In genomic region chr12:70825651-70826317, GRCm38 (mm10) we compare ENCODE assay signal across 7 mouse cellular contexts. TPM values are rescaled to one million over a fixed set of nuclear protein-coding genes. Genes with fewer than 3 reads are reported as not detected.
A peak's percentile ranks its signal among the peaks of the same experiment; 100 is the strongest.
DNase-seq lines count a peak whose midpoint lies in the region; ATAC-seq and TF ChIP-seq lines count a peak whose summit lies in the region.

No protein-coding gene starts in this region.

- no peak for TF ChIP-seq EP300 in lung, postnatal 0 days (IDR thresholded peaks at IDR 0.05)

- H3K9ac ChIP-seq in forebrain, postnatal 0 days: peak overlapping the region; percentile 81
- H3K9ac ChIP-seq in kidney, embryonic 16.5 days (replicated peaks; ENCODE audit: low read length): peak overlapping the region; percentile 92
- H3K9ac ChIP-seq in lung, postnatal 0 days (replicated peaks; ENCODE audit: low read depth): peak overlapping the region; percentile 96
- peak overlapping the region; percentile 81 for H3K9ac ChIP-seq in stomach, embryonic 14.5 days (replicated peaks; ENCODE audit: low read depth, low read length)

- peak overlapping the region; percentile 80 for H3K4me3 ChIP-seq in brown adipose tissue, adult 24 weeks (ENCODE audit: insufficient read depth, low read depth, low read length)
- H3K4me3 ChIP-seq in forebrain, postnatal 0 days (ENCODE audit: low read depth, low read length): peak overlapping the region; percentile 79
- peak overlapping the region; percentile 74 for H3K4me3 ChIP-seq in kidney, embryonic 16.5 days (ENCODE audit: low read length)
- H3K4me3 ChIP-seq in lung, postnatal 0 days (ENCODE audit: low read depth, low read length): peak overlapping the region; percentile 94
- peak overlapping the region; percentile 80 for H3K4me3 ChIP-seq in stomach, embryonic 14.5 days (ENCODE audit: low read depth, low read length)

- H3K4me2 ChIP-seq in forebrain, postnatal 0 days (ENCODE audit: low read depth): peak overlapping the region; percentile 76
- peak overlapping the region; percentile 75 for H3K4me2 ChIP-seq in kidney, embryonic 16.5 days (replicated peaks; ENCODE audit: low read depth, low read length)
- peak overlapping the region; percentile 78 for H3K4me2 ChIP-seq in lung, postnatal 0 days (replicated peaks; ENCODE audit: low read depth, low read length)
- H3K4me2 ChIP-seq in stomach, embryonic 14.5 days (replicated peaks; ENCODE audit: low read depth, low read length): peak overlapping the region; percentile 73

- DNase-seq in urinary bladder, adult 18-20 months (ENCODE audit: low spot score in 2 of 2): peak; percentile 49 to 65
- DNase-seq in urinary bladder, postnatal 4 days (ENCODE audit: low spot score in 2 of 2): no peak
- no peak for DNase-seq in forebrain, postnatal 0 days
- peak; percentile 65 for DNase-seq in lung, postnatal 0 days (ENCODE audit: low spot score)

- no peaks in the 10 kb centered on the region for H3K36me3 ChIP-seq in forebrain, postnatal 0 days (ENCODE audit: insufficient read depth)
- H3K36me3 ChIP-seq in kidney, embryonic 16.5 days (ENCODE audit: insufficient read depth, low read length): no peaks in the 10 kb centered on the region
- H3K36me3 ChIP-seq in lung, postnatal 0 days (ENCODE audit: insufficient read depth, low read length): no peaks in the 10 kb centered on the region
- no peaks in the 10 kb centered on the region for H3K36me3 ChIP-seq in stomach, embryonic 14.5 days (ENCODE audit: control insufficient read depth, insufficient read depth, low read length)

- under 1% methylated on average over 55 of the region's 55 CpGs for WGBS in forebrain, postnatal 0 days
- under 1% methylated on average over 55 of the region's 55 CpGs for WGBS in kidney, embryonic 16.5 days
- WGBS in lung, postnatal 0 days: under 1% methylated on average over 54 of the region's 55 CpGs
- under 1% methylated on average over 55 of the region's 55 CpGs for WGBS in stomach, embryonic 14.5 days

- H3K27me3 ChIP-seq in forebrain, postnatal 0 days (ENCODE audit: insufficient read depth, low read length): no peaks in the 10 kb centered on the region
- H3K27me3 ChIP-seq in kidney, embryonic 16.5 days (ENCODE audit: insufficient read depth, low read length): no peaks in the 10 kb centered on the region
- no peaks in the 10 kb centered on the region for H3K27me3 ChIP-seq in lung, postnatal 0 days (replicated peaks; ENCODE audit: insufficient read depth, low read length)
- H3K27me3 ChIP-seq in stomach, embryonic 14.5 days (ENCODE audit: control insufficient read depth, insufficient read depth, low read length): no peaks in the 10 kb centered on the region

- H3K9me3 ChIP-seq in forebrain, postnatal 0 days (ENCODE audit: low read length): no peaks in the 10 kb centered on the region
- H3K9me3 ChIP-seq in kidney, embryonic 16.5 days (ENCODE audit: low read length): no peaks in the 10 kb centered on the region
- no peaks in the 10 kb centered on the region for H3K9me3 ChIP-seq in lung, postnatal 0 days (ENCODE audit: low read length)
- H3K9me3 ChIP-seq in stomach, embryonic 14.5 days (ENCODE audit: control insufficient read depth, low read depth, low read length): no peaks in the 10 kb centered on the region

- no peak; the same call in 1 of the 2 replicates for TF ChIP-seq CTCF in forebrain, postnatal 0 days (IDR thresholded peaks at IDR 0.05; ENCODE audit: low read depth)
- TF ChIP-seq CTCF in lung, postnatal 0 days (IDR thresholded peaks at IDR 0.05): no peak

- peak overlapping the region; percentile 49 for H3K27ac ChIP-seq in brown adipose tissue, adult 24 weeks (replicated peaks; ENCODE audit: low read depth, low read length)
- peak overlapping the region; percentile 94 for H3K27ac ChIP-seq in forebrain, postnatal 0 days (ENCODE audit: low read depth, low read length)
- peak overlapping the region; percentile 98 for H3K27ac ChIP-seq in kidney, embryonic 16.5 days (ENCODE audit: low read length)
- H3K27ac ChIP-seq in lung, postnatal 0 days (ENCODE audit: low read length): peak overlapping the region; percentile 98
- H3K27ac ChIP-seq in stomach, embryonic 14.5 days (ENCODE audit: low read length): peak overlapping the region; percentile 99

- ATAC-seq in forebrain, postnatal 0 days: peak; percentile 57
- ATAC-seq in kidney, embryonic 16.5 days (ENCODE audit: low FRiP score, low TSS enrichment): no peak
- ATAC-seq in lung, postnatal 0 days: peak; percentile 44
- ATAC-seq in stomach, embryonic 14.5 days (ENCODE audit: insufficient number of reproducible peaks, insufficient read depth, low FRiP score, low read depth): peak; percentile 53; the same call in 1 of the 2 replicates

- no peaks in the 10 kb centered on the region; the same call in 1 of the 2 replicates for H3K4me1 ChIP-seq in brown adipose tissue, adult 24 weeks (ENCODE audit: control insufficient read depth, insufficient read depth, insufficient read length, low read length)
- H3K4me1 ChIP-seq in forebrain, postnatal 0 days (ENCODE audit: insufficient read depth): peaks cover 5% of the 10 kb centered on the region; the same call in 1 of the 2 replicates
- peaks cover 22% of the 10 kb centered on the region for H3K4me1 ChIP-seq in kidney, embryonic 16.5 days (ENCODE audit: insufficient read depth, low read length)
- H3K4me1 ChIP-seq in lung, postnatal 0 days (ENCODE audit: insufficient read depth, low read depth, low read length): peaks cover 8% of the 10 kb centered on the region; the same call in 1 of the 2 replicates
- peaks cover 14% of the 10 kb centered on the region; the same call in 1 of the 2 replicates for H3K4me1 ChIP-seq in stomach, embryonic 14.5 days (ENCODE audit: control insufficient read depth, insufficient read depth, low read length)

RNA-seq across cellular contexts. Expression of gene Frmd6, which starts 0.5 kb away (rescaled TPM):
- polyA plus RNA-seq in brown adipose tissue, adult 24 weeks (2012; ENCODE audit: insufficient read depth, insufficient read length, missing spikeins): 5.0 and 5.9 TPM in 2 replicates
- total RNA-seq in forebrain, postnatal 0 days (2014; rRNA removed): 10.6 and 11.0 TPM in 2 replicates
- 6.9 and 7.4 TPM in 2 replicates for polyA plus RNA-seq in forebrain, postnatal 0 days (2015; fragmentation: Nextera tagmentation; extraction: Ambion mirVana)
- 21.8 and 22.7 TPM in 2 replicates for polyA plus RNA-seq in kidney, embryonic 16.5 days (2015; fragmentation: Nextera tagmentation; extraction: Ambion mirVana)
- 25.5 and 27.9 TPM in 2 replicates for polyA plus RNA-seq in lung, postnatal 0 days (2015; fragmentation: Nextera tagmentation; extraction: Ambion mirVana)
- polyA plus RNA-seq in stomach, embryonic 14.5 days (2014; fragmentation: Nextera tagmentation; extraction: Ambion mirVana): 32.5 and 36.2 TPM in 2 replicates

Comparison
In these comparisons a context has a peak if more than half of its experiments do, and no peak if none do; other contexts are left out.
1. DNase-seq: peak in urinary bladder, adult 18-20 months (2 of 2) and lung, postnatal 0 days (single experiment); none in urinary bladder, postnatal 4 days (0 of 2) and forebrain, postnatal 0 days (single experiment).
2. H3K27ac ChIP-seq: peak in every context shown above with its lines; median percentile 99 in stomach, embryonic 14.5 days; 98 in kidney, embryonic 16.5 days; 98 in lung, postnatal 0 days; 94 in forebrain, postnatal 0 days; 49 in brown adipose tissue, adult 24 weeks.
3. Peak in every context shown above with its lines, with median percentiles within 50 percentile points of each other: H3K4me3 ChIP-seq, H3K4me2 ChIP-seq and H3K9ac ChIP-seq.